Mouse (Mus musculus) forebrain, embryonic 16.5 days (tissue): ENCODE data around the gene Ephb1. TPM values are rescaled to one million over a fixed set of nuclear protein-coding genes. Genes with fewer than 3 reads are reported as not detected.

Experiments
- ATAC-seq: fragments of 200-750 bp; cut with Nextera tagmentation; 2 replicates; pipeline ENCODE4 v1.8.0; 2017; ENCODE audit warnings: mild to moderate bottlenecking, moderate library complexity
- H3K27ac ChIP-seq: fragments of 300-500 bp; sonication (generic); 2 replicates; pipeline ENCODE4 v1.5.1; 2014; ENCODE audit warnings: low read length, control low read depth
- H3K27me3 ChIP-seq: fragments of 300-500 bp; sonication (generic); replicated peaks from 2 replicates; pipeline ENCODE4 v1.6.1; 2014; ENCODE audit warnings: low read length; ENCODE audit not compliant: control insufficient read depth, insufficient read depth
- H3K36me3 ChIP-seq: fragments of 300-500 bp; sonication (generic); 2 replicates; pipeline ENCODE4 v1.6.1; 2014; ENCODE audit not compliant: control insufficient read depth, insufficient read depth
- H3K4me1 ChIP-seq: fragments of 300-500 bp; sonication (generic); replicated peaks from 2 replicates; pipeline ENCODE4 v1.6.1; 2014; ENCODE audit warnings: low read length; ENCODE audit not compliant: control insufficient read depth, insufficient read depth
- H3K4me2 ChIP-seq: fragments of 300-500 bp; sonication (generic); 2 replicates; pipeline ENCODE4 v1.6.1; 2014; ENCODE audit warnings: mild to moderate bottlenecking, low read length, control low read depth
- H3K4me3 ChIP-seq: fragments of 300-500 bp; sonication (generic); replicated peaks from 2 replicates; pipeline ENCODE4 v1.5.1; 2014; ENCODE audit warnings: mild to moderate bottlenecking, low read length, control low read depth
- H3K9ac ChIP-seq: fragments of 300-500 bp; sonication (generic); replicated peaks from 2 replicates; pipeline ENCODE4 v1.6.1; 2014; ENCODE audit warnings: low read depth, low read length, control low read depth
- H3K9me3 ChIP-seq: fragments of 300-500 bp; sonication (generic); 2 replicates; pipeline ENCODE4 v1.6.1; 2016; ENCODE audit warnings: low read length; ENCODE audit not compliant: control insufficient read depth
- WGBS: fragments of 180-500 bp; shearing (Covaris S2); extraction: QIAGEN DNeasy Blood & Tissue Kit; methylation state at CpG from one replicate; pipeline ENCODE4 v1.1.7; 2014; 5-methylcytosine and 5-hydroxymethylcytosine counted together
- polyA plus RNA-seq: library from polyadenylated mRNA; unstranded; fragments of >200 nt; fragmentation: Nextera tagmentation; extraction: Ambion mirVana; gene quantifications from 2 replicates; pipeline ENCODE4 v1.2.1, GENCODE M21; 2015

The Ephb1 gene
- polyA plus RNA-seq, 1 experiment from 2014 or later = 48.8 TPM

GRCm38 (mm10) chr9:101954529-101954928 is 400.0 kb downstream of the Ephb1 start:
- no peaks in the 10 kb centered on the region for H3K36me3 ChIP-seq
- H3K4me3 ChIP-seq = no peak overlapping the region
- H3K27ac ChIP-seq = no peak overlapping the region
- no peaks in the 10 kb centered on the region for H3K27me3 ChIP-seq
- no peaks in the 10 kb centered on the region for H3K9me3 ChIP-seq
- peaks cover 10% of the 10 kb centered on the region for H3K4me1 ChIP-seq
- 71% methylated on average over 4 of the region's 4 CpGs for WGBS
- ATAC-seq = no peak
- H3K4me2 ChIP-seq = no peak overlapping the region
- H3K9ac ChIP-seq = no peak overlapping the region

- peaks cover 5% of the 10 kb centered on the region for H3K4me1 ChIP-seq
- H3K27ac ChIP-seq = 0 out of 2 replicates have a peak overlapping the region, but pooled peaks have one; percentile 17
- no peaks in the 10 kb centered on the region for H3K9me3 ChIP-seq
- no peaks in the 10 kb centered on the region for H3K36me3 ChIP-seq
- ATAC-seq = no peak
- H3K4me2 ChIP-seq = no peak overlapping the region
- 15% methylated on average over 3 of the region's 3 CpGs for WGBS
- no peak overlapping the region for H3K9ac ChIP-seq
- no peak overlapping the region for H3K4me3 ChIP-seq
- no peaks in the 10 kb centered on the region for H3K27me3 ChIP-seq
Measured at GRCm38 (mm10) chr9:101950101-101950500, 404.4 kb downstream of the Ephb1 start.

DNA sequence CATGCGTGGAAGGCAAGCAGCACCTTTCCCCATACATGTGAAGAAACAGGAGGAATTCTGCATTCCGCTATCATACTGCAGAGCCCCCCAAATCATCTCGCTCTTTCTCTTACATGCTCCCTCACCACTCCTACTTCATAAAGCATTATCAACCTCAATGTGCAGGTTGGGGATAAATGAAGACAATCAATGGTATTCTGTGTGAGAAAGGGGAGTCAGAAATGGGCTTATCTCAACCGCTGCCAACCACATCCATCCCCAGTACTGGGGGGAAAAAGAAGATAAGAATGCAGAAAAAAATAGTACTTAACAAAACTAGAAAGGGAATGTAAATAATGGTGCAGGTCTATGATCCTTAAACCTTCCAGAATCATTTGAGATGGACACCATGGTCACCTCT is 408.7 kb downstream of the Ephb1 start:
- Histone ChIP-seq H3K4me1 (peaks cover 16% of the 10 kb centered on the region), H3K27ac (no peak overlapping the region), H3K9me3 (no peaks in the 10 kb centered on the region), H3K4me2 (no peak overlapping the region), H3K9ac (no peak overlapping the region), H3K4me3 (no peak overlapping the region), H3K36me3 (no peaks in the 10 kb centered on the region), H3K27me3 (no peaks in the 10 kb centered on the region)
- WGBS = 88% methylated on average over 4 of the region's 4 CpGs
- ATAC-seq = no peak

DNA sequence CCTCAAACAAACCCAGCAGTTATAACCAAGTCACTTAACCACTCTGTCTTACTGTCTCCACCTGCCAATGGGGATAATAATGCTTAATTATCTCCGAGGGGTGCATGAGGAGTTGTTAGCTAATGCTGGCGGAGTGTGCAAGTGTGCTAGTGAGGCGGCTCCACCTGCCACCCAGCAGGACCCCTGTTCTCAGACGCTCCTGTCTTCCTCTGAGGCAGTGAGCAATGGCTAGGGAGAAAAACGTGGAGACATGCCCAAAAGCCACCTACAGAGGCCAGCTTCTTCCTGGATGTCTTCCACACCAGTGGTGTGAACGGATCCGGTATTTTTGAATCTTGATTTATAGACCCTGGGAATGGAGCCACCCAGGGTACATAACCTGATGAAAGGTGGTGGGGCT is 409.2 kb downstream of the Ephb1 start:
- WGBS = 38% methylated on average over 7 of the region's 7 CpGs
- ATAC-seq = peak; percentile 45; the same call in 1 of the 2 replicates

GRCm38 (mm10) chr9:101942058-101942669 is 412.3 kb downstream of the Ephb1 start:
- Histone ChIP-seq H3K4me2 (no peak overlapping the region), H3K9ac (no peak overlapping the region), H3K27me3 (no peaks in the 10 kb centered on the region), H3K36me3 (no peaks in the 10 kb centered on the region), H3K4me3 (no peak overlapping the region), H3K27ac (no peak overlapping the region), H3K9me3 (no peaks in the 10 kb centered on the region), H3K4me1 (peaks cover 22% of the 10 kb centered on the region)
- 89% methylated on average over 9 of the region's 9 CpGs for whole genome bisulfite sequencing
- no peak for ATAC-seq

More for the DNA sequence above, 409.2 kb downstream of the Ephb1 start:
- Histone ChIP-seq H3K4me1 (peaks cover 15% of the 10 kb centered on the region), H3K9me3 (no peaks in the 10 kb centered on the region), H3K36me3 (no peaks in the 10 kb centered on the region), H3K4me2 (no peak overlapping the region), H3K27me3 (no peaks in the 10 kb centered on the region), H3K9ac (no peak overlapping the region), H3K4me3 (no peak overlapping the region), H3K27ac (no peak overlapping the region)

- ATAC-seq = no peak
- 91% methylated on average over 3 of the region's 3 CpGs for WGBS
- Histone ChIP-seq H3K27me3 (no peaks in the 10 kb centered on the region), H3K4me2 (no peak overlapping the region), H3K4me1 (peaks cover 20% of the 10 kb centered on the region), H3K9me3 (no peaks in the 10 kb centered on the region), H3K36me3 (no peaks in the 10 kb centered on the region), H3K9ac (no peak overlapping the region), H3K4me3 (no peak overlapping the region), H3K27ac (no peak overlapping the region)
Measured at GRCm38 (mm10) chr9:101940182-101940581, 414.3 kb downstream of the Ephb1 start.

DNA sequence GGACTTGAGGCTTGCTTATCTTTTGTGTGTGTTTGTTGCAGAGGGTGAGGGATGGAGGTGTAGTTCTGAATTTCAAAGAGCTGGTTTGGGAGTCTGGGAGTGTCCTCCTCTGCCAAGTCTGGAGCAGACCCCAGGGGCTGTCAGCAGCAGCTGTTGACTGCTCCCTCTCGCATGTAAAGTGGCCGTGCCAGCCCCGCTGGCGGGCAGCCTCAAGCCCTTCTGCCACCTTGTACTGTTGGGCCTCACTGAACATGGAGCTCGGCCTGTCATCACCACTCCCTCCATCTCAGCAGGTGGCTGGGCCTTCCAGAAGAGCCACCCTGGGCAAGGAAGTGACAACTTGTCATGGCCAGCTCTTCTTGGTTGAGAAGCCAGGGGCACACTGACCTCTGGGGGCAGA is 415.5 kb downstream of the Ephb1 start:
- Histone ChIP-seq H3K27me3 (no peaks in the 10 kb centered on the region), H3K27ac (peak overlapping the region; percentile 33; the same call in 1 of the 2 replicates), H3K4me1 (peaks cover 24% of the 10 kb centered on the region), H3K4me2 (no peak overlapping the region), H3K9me3 (no peaks in the 10 kb centered on the region), H3K4me3 (no peak overlapping the region), H3K36me3 (no peaks in the 10 kb centered on the region), H3K9ac (no peak overlapping the region)
- 19% methylated on average over 5 of the region's 5 CpGs for WGBS
- peak; percentile 92 for ATAC-seq

GRCm38 (mm10) chr9:101938066-101938465 is 416.4 kb downstream of the Ephb1 start:
- 72% methylated on average over 4 of the region's 4 CpGs for WGBS
- no peak overlapping the region for H3K4me3 ChIP-seq
- no peaks in the 10 kb centered on the region for H3K36me3 ChIP-seq
- H3K27me3 ChIP-seq = no peaks in the 10 kb centered on the region
- no peak for ATAC-seq
- peaks cover 18% of the 10 kb centered on the region for H3K4me1 ChIP-seq
- no peak overlapping the region for H3K9ac ChIP-seq
- H3K27ac ChIP-seq = no peak overlapping the region
- no peaks in the 10 kb centered on the region for H3K9me3 ChIP-seq
- H3K4me2 ChIP-seq = no peak overlapping the region

- no peak for ATAC-seq
- WGBS = 76% methylated on average over 8 of the region's 8 CpGs
- no peak overlapping the region for H3K27ac ChIP-seq
Measured at GRCm38 (mm10) chr9:101934887-101935286, 419.6 kb downstream of the Ephb1 start.

More at GRCm38 (mm10) chr9:101934887-101935286, 419.6 kb downstream of the Ephb1 start:
- Histone ChIP-seq H3K36me3 (no peaks in the 10 kb centered on the region), H3K9me3 (no peaks in the 10 kb centered on the region), H3K4me1 (peaks cover 13% of the 10 kb centered on the region), H3K9ac (no peak overlapping the region), H3K27me3 (no peaks in the 10 kb centered on the region), H3K4me2 (no peak overlapping the region), H3K4me3 (no peak overlapping the region)
